Mouse (Mus musculus) liver, embryonic 14.5 days (tissue): ENCODE data around the gene Gna12. TPM values are rescaled to one million over a fixed set of nuclear protein-coding genes. Genes with fewer than 3 reads are reported as not detected.

Experiments
- ATAC-seq: fragments of 200-750 bp; cut with Nextera tagmentation; 2 replicates; pipeline ENCODE4 v1.8.0; 2017; ENCODE audit warnings: moderate number of reproducible peaks, mild to moderate bottlenecking, moderate library complexity; ENCODE audit not compliant: insufficient read depth
- DNase-seq, 3 experiments: peaks; one replicate each; pipeline ENCODE4 v3.0.0-alpha.2; 2012 to 2013; ENCODE audit warnings: low read depth in 3 of 3, low spot score in 3 of 3
- H3K27ac ChIP-seq: fragments of 300-500 bp; sonication (generic); 2 replicates; pipeline ENCODE4 v1.5.1; 2014; ENCODE audit warnings: moderate library complexity, mild to moderate bottlenecking, control low read depth, inconsistent platforms
- H3K27me3 ChIP-seq: fragments of 300-500 bp; sonication (generic); 2 replicates; pipeline ENCODE4 v1.6.1; 2014; ENCODE audit warnings: mild to moderate bottlenecking, low read length, moderate library complexity; ENCODE audit not compliant: control insufficient read depth, insufficient read depth
- H3K36me3 ChIP-seq: fragments of 300-500 bp; sonication (generic); replicated peaks from 2 replicates; pipeline ENCODE4 v1.6.1; 2014; ENCODE audit warnings: low read depth; ENCODE audit not compliant: control insufficient read depth, insufficient read depth
- H3K4me1 ChIP-seq, 2 experiments: fragments of 200-500 bp in 1 of 2; fragments of 300-500 bp in 1 of 2; sonication (generic) in 1 of 2; replicated peaks; 2 replicates each; pipeline ENCODE4 v1.6.1; 2012 to 2014; ENCODE audit warnings: antibody characterized with exemption in 1 of 2, inconsistent platforms in 1 of 2, low read length in 1 of 2; ENCODE audit not compliant: control insufficient read depth in 2 of 2, insufficient read depth in 2 of 2
- H3K4me2 ChIP-seq: fragments of 300-500 bp; sonication (generic); 2 replicates; pipeline ENCODE4 v1.6.1; 2014; ENCODE audit warnings: low read depth, mild to moderate bottlenecking, control low read depth, moderate library complexity
- H3K4me3 ChIP-seq, 2 experiments: fragments of 200-500 bp in 1 of 2; fragments of 300-500 bp in 1 of 2; sonication (generic) in 1 of 2; 2 replicates each; pipeline ENCODE4 v1.5.1; 2012 to 2014; ENCODE audit warnings: low read depth in 2 of 2, low read length in 2 of 2, mild to moderate bottlenecking in 2 of 2, control low read depth in 1 of 2, inconsistent platforms in 1 of 2, moderate library complexity in 1 of 2; ENCODE audit not compliant: insufficient read depth in 1 of 2
- H3K9ac ChIP-seq: fragments of 300-500 bp; sonication (generic); replicated peaks from 2 replicates; pipeline ENCODE4 v1.6.1; 2014; ENCODE audit warnings: mild to moderate bottlenecking, control low read depth, moderate library complexity
- H3K9me3 ChIP-seq: fragments of 300-500 bp; sonication (generic); 2 replicates; pipeline ENCODE4 v1.6.1; 2016; ENCODE audit warnings: low read length, mixed read lengths; ENCODE audit not compliant: control insufficient read depth
- CTCF ChIP-seq: IDR thresholded peaks from 2 replicates; pipeline ENCODE4 v1.5.1; 2016; ENCODE audit warnings: antibody characterized with exemption, low read depth, control low read depth
- EP300 ChIP-seq: IDR thresholded peaks from 2 replicates; pipeline ENCODE4 v1.6.1; 2016; ENCODE audit warnings: antibody characterized with exemption, low read depth
- WGBS: fragments of 180-500 bp; shearing (Covaris S2); extraction: QIAGEN DNeasy Blood & Tissue Kit; methylation state at CpG from one replicate; pipeline ENCODE4 v1.1.7; 2014; ENCODE audit not compliant: insufficient replicate concordance; 5-methylcytosine and 5-hydroxymethylcytosine counted together
- polyA plus RNA-seq, 2 experiments: library from polyadenylated mRNA; depleted of rRNA in 1 of 2; stranded (reverse) in 1 of 2; unstranded in 1 of 2; fragments of >200 nt; fragmentation: Nextera tagmentation in 1 of 2; extraction: Ambion mirVana in 1 of 2; gene quantifications; 2 replicates each; pipeline versions ENCODE4 v1.2.1 to v1.2.3; 2012 to 2014

Gene Gna12
- polyA plus RNA-seq, 2 experiments = 5.4 to 14.2 TPM

- 35% methylated on average over 5 of the region's 5 CpGs for WGBS
- Histone ChIP-seq H3K4me1 (peaks cover 0 to 33% of the 10 kb centered on the region in 2 experiments), H3K4me2 (no peak overlapping the region), H3K36me3 (no peaks in the 10 kb centered on the region), H3K9ac (no peak overlapping the region), H3K4me3 (no peak overlapping the region), H3K9me3 (no peaks in the 10 kb centered on the region), H3K27ac (no peak overlapping the region), H3K27me3 (no peaks in the 10 kb centered on the region)
- no peak for DNase-seq
- peak; percentile 15; the same call in 1 of the 2 replicates for ATAC-seq
- TF ChIP-seq EP300 (no peak), CTCF (no peak)
Observed at GRCm38 (mm10) chr5:140768333-140768732, 61.9 kb downstream of the Gna12 start.

DNA sequence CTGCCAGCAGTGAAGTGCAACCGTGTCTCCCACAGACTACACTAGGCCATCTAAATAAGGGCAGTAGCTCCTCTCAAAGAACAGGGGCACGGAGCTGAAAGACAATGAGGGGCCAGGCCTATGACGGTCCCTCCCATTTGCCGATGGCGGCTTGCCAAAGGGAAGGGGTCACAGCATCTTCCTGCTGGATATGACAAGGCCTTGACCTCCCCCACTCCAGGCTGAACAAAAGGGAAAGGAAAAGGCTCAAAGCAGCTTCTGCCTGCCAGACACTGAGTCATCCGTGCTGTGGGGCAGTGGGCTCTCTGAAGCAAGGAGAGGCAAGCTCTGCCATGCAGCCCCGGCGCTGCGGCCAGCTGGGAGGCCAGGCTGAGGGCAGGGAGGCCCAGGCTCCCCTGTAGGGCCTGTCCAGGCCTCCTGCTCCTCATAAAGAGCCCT is 62.5 kb downstream of the Gna12 start:
- peak; percentile 36 for ATAC-seq
- H3K4me3 ChIP-seq = no peak overlapping the region
- TF ChIP-seq EP300 = no peak
- TF ChIP-seq CTCF = no peak
- H3K4me2 ChIP-seq = no peak overlapping the region
- H3K9ac ChIP-seq = no peak overlapping the region
- no peaks in the 10 kb centered on the region for H3K36me3 ChIP-seq
- H3K4me1 ChIP-seq = peaks cover 0 to 29% of the 10 kb centered on the region in 2 experiments
- WGBS = 46% methylated on average over 9 of the region's 9 CpGs
- no peak overlapping the region for H3K27ac ChIP-seq
- H3K9me3 ChIP-seq = no peaks in the 10 kb centered on the region
- H3K27me3 ChIP-seq = no peaks in the 10 kb centered on the region
- no peak for DNase-seq

GRCm38 (mm10) chr5:140766566-140766965 is 63.7 kb downstream of the Gna12 start:
- no peak for DNase-seq
- Histone ChIP-seq H3K36me3 (no peaks in the 10 kb centered on the region), H3K4me2 (no peak overlapping the region), H3K27ac (no peak overlapping the region), H3K4me3 (no peak overlapping the region), H3K4me1 (peaks cover 0 to 23% of the 10 kb centered on the region in 2 experiments), H3K9me3 (no peaks in the 10 kb centered on the region), H3K27me3 (no peaks in the 10 kb centered on the region), H3K9ac (no peak overlapping the region)
- no peak for TF ChIP-seq CTCF
- no peak for TF ChIP-seq EP300
- WGBS = 70% methylated on average over 4 of the region's 4 CpGs
- ATAC-seq = no peak

DNA sequence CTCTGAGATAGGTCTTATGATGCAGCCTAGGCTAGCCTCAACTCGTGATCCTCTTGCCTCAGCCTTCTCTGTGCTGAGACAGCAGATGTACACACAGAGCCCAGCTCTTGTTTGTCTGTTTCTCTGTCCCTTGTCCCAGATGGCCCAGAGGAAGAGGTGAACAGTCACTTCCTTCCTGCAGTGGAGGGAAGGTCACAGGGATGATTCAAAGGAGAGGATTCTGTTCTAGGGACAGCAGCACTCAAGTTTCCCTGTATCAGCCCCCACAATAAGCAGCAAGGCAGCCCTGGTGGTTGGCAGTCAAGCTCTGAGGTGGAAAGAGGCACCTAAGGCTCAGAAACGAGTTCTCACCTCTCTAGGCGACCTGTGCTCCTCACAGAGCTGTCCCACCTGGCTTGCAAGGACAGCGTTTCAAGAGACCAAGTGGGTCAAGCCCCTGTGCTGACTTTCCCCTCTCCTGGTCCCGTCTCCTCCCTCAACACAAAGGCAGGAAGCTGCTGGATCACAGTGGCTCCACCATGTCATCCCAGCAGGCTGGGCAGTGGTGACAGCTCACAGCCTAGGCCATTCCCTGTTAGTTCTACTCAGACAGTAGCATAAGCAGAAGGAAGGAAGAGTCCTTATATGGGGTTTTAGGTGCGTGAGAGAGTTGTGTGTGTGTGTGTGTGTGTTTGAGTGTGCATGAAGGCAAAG is 65.2 kb downstream of the Gna12 start:
- H3K4me2 ChIP-seq = no peak overlapping the region
- no peak for TF ChIP-seq CTCF
- no peak for TF ChIP-seq EP300
- DNase-seq = no peak
- no peak overlapping the region for H3K4me3 ChIP-seq
- no peak overlapping the region for H3K27ac ChIP-seq
- no peak overlapping the region for H3K9ac ChIP-seq
- no peaks in the 10 kb centered on the region for H3K27me3 ChIP-seq
- WGBS = 35% methylated on average over 6 of the region's 6 CpGs
- peaks cover 0 to 21% of the 10 kb centered on the region in 2 experiments; a peak in 3 of 4 replicates for H3K4me1 ChIP-seq
- ATAC-seq = peak; percentile 29
- peaks cover 5% of the 10 kb centered on the region for H3K36me3 ChIP-seq
- no peaks in the 10 kb centered on the region for H3K9me3 ChIP-seq

DNA sequence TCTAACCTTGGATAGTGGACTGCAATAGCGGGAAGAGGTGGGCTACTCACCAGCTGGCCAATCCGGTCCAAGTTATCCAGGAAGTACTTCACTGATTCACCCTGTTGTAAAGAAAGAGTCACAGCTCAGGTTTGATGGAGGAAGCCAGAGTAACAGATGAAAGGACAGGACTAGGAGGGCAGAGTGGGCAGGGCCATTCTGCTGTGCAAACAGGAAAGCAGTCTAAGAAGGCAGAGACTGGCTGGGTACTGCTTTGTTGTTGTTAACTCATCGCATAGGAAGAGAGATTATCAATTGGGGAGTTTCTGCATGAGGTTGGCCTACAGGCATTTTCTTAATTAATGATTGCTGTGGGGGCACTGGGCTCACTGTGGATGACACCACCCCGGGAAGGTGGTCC is 67.7 kb downstream of the Gna12 start:
- DNase-seq = no peak
- H3K36me3 ChIP-seq = peaks cover 5% of the 10 kb centered on the region
- no peaks in the 10 kb centered on the region for H3K27me3 ChIP-seq
- H3K9me3 ChIP-seq = no peaks in the 10 kb centered on the region
- H3K9ac ChIP-seq = no peak overlapping the region
- ATAC-seq = no peak
- no peak overlapping the region for H3K27ac ChIP-seq
- WGBS = 78% methylated on average over 4 of the region's 4 CpGs
- H3K4me2 ChIP-seq = no peak overlapping the region
- H3K4me3 ChIP-seq = no peak overlapping the region
- no peak for TF ChIP-seq CTCF
- TF ChIP-seq EP300 = no peak
- peaks cover 0 to 3% of the 10 kb centered on the region in 2 experiments; a peak in 3 of 4 replicates for H3K4me1 ChIP-seq
